7 mouse cellular contexts compared by ENCODE assay signal in genomic region chr3:61364978-61365778, GRCm38 (mm10). TPM values are rescaled to one million over a fixed set of nuclear protein-coding genes. Genes with fewer than 3 reads are reported as not detected.
DNase-seq lines count a peak whose midpoint lies in the region; ATAC-seq lines count a peak whose summit lies in the region.

No protein-coding gene starts in this region.

- peaks cover 5% of the 10 kb centered on the region; the same call in 1 of the 2 replicates for H3K4me1 ChIP-seq in limb, embryonic 12.5 days (replicated peaks)
- peaks cover 36% of the 10 kb centered on the region for H3K4me1 ChIP-seq in midbrain, embryonic 13.5 days (replicated peaks)

- H3K9ac ChIP-seq in limb, embryonic 12.5 days (replicated peaks): peak overlapping the region; percentile 80
- peak overlapping the region; percentile 90 for H3K9ac ChIP-seq in midbrain, embryonic 13.5 days (replicated peaks)

- H3K9me3 ChIP-seq in limb, embryonic 12.5 days: no peaks in the 10 kb centered on the region
- no peaks in the 10 kb centered on the region for H3K9me3 ChIP-seq in midbrain, embryonic 13.5 days

- peak overlapping the region; percentile 72 for H3K27ac ChIP-seq in limb, embryonic 12.5 days
- H3K27ac ChIP-seq in midbrain, embryonic 13.5 days: peak overlapping the region; percentile 91

- no peaks in the 10 kb centered on the region for H3K27me3 ChIP-seq in limb, embryonic 12.5 days
- H3K27me3 ChIP-seq in midbrain, embryonic 13.5 days: 0 out of 2 replicates have a peak, but pooled peaks cover 3% of the 10 kb centered on the region

- WGBS in limb, embryonic 12.5 days: under 1% methylated on average over 68 of the region's 68 CpGs
- under 1% methylated on average over 68 of the region's 68 CpGs for WGBS in midbrain, embryonic 13.5 days

- no peak for ATAC-seq in limb, embryonic 12.5 days (ENCODE audit: insufficient number of reproducible peaks, insufficient read depth, low FRiP score, low TSS enrichment, low read depth)
- no peak for ATAC-seq in midbrain, embryonic 13.5 days

- H3K4me2 ChIP-seq in limb, embryonic 12.5 days: peak overlapping the region; percentile 82
- peak overlapping the region; percentile 71 for H3K4me2 ChIP-seq in midbrain, embryonic 13.5 days (replicated peaks)

- DNase-seq in adrenal gland, adult 8-10 months: peak; percentile 21
- peak; percentile 70 for DNase-seq in embryo, embryonic 11 days
- DNase-seq in gastrocnemius, postnatal 4 days (ENCODE audit: low spot score in 2 of 2): peak; percentile 30 to 56
- peak; percentile 25 for DNase-seq in kidney, adult 11 months
- peak; percentile 30 for DNase-seq in spleen, adult 12 weeks (ENCODE audit: low spot score)

- no peaks in the 10 kb centered on the region; the same call in 1 of the 2 replicates for H3K36me3 ChIP-seq in limb, embryonic 12.5 days
- H3K36me3 ChIP-seq in midbrain, embryonic 13.5 days: no peaks in the 10 kb centered on the region

- H3K4me3 ChIP-seq in limb, embryonic 12.5 days (replicated peaks): peak overlapping the region; percentile 83
- peak overlapping the region; percentile 90 for H3K4me3 ChIP-seq in midbrain, embryonic 13.5 days (replicated peaks)

RNA-seq across cellular contexts. Expression of gene B430305J03Rik, which starts 0.6 kb away (rescaled TPM):
- under 1 TPM in 3 of 4 experiments, not detected in 1; 0.12 to 0.27 (median 0.17) TPM for total RNA-seq in adrenal gland, adult 8-10 months (2022)
- under 1 TPM; 0.39 to 0.47 TPM for total RNA-seq in gastrocnemius, postnatal 4 days (2021)
- not detected in 2 replicates for polyA plus RNA-seq in limb, embryonic 12.5 days (2016; fragmentation: Nextera tagmentation; extraction: Ambion mirVana)
- not detected in 2 replicates for polyA plus RNA-seq in midbrain, embryonic 13.5 days (2015; fragmentation: Nextera tagmentation; extraction: Ambion mirVana)

RNA-seq across cellular contexts. Expression of gene Rap2b, which starts 3.7 kb away (rescaled TPM):
- 1 to 10 TPM; 4.5 to 5.7 (median 4.8) TPM for total RNA-seq in adrenal gland, adult 8-10 months (2022)
- total RNA-seq in gastrocnemius, postnatal 4 days (2021): 1 to 10 TPM; 8.7 to 8.9 TPM
- 12.2 and 12.9 TPM in 2 replicates for polyA plus RNA-seq in limb, embryonic 12.5 days (2016; fragmentation: Nextera tagmentation; extraction: Ambion mirVana)
- polyA plus RNA-seq in midbrain, embryonic 13.5 days (2015; fragmentation: Nextera tagmentation; extraction: Ambion mirVana): 11.9 and 12.0 TPM in 2 replicates
